Mouse (Mus musculus): ENCODE results near the gene Ankrd13a. TPM values are rescaled to one million over a fixed set of nuclear protein-coding genes. Genes with fewer than 3 reads are reported as not detected.
"Not testable (repeated sequence)": the region's sequence is repeated elsewhere in the genome, so short reads cannot be mapped to it uniquely, and the experiment has no call there.

Ankrd13a gene
- polyA plus RNA-seq, 1 experiment from 2014 or later = 47.0 TPM

DNA sequence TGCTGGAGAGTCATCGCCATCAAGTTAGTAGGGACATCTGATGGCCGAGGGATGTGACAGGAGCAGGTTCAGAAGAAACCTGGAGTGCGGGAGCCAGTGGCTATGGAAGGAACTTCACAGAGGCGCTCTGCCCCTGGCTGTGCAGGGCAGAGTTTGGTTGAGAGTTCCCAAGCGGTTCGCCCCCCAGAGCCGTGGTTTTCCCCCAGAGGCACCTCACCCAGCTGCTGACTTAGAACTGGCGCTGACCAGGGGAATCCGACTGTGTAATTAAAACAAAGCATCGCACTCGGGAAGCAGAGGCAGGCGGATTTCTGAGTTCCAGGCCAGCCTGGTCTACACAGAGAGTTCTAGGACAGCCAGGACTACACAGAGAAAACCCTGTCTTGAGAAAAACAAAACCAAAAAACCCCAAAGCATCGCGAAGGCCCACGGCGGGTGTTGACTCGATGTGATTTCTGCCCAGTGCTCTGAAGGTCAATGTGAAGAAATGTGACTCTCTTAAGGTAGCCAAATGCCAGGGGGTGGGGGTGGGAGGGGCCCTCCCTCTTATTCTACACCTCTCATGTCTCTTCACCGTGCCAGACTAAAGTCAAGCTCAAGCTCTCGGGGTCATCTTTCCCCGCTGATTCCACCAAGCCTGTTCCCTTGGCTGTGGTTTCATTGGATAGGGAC, 77.2 kb downstream of the Ankrd13a start:
- WGBS = 83% methylated on average over 20 of the region's 20 CpGs
- no peak for ATAC-seq (ENCODE audit: insufficient number of reproducible peaks, low FRiP score, low TSS enrichment, low read depth)

DNA sequence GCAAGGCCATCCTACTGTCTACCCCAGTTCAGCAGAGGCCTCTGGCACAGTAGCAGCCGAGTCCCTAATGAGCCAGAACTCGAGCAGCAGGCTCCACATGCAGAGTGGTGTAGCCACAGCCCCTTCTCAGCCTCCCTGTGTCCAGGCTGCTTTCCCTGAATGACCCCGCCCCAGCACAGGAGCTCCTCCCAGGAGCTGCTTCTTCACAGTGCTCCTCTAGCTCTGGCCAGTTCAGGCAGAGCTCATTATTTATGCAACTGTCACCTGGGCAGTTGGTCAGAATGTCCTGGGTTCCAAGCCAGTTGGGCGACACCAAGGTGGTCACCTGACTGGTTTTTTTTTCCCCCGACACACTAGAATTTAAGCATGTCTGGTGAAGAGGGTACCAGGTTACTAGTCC, 78.9 kb downstream of the Ankrd13a start, which contains the start of gene 4930519G04Rik:
Gene 4930519G04Rik, plus strand, starts transcription at position 301 of the 400 bp plus-strand sequence.
- not testable (repeated sequence) for H3K4me1 ChIP-seq; H3K9ac ChIP-seq; H3K27ac ChIP-seq; H3K4me2 ChIP-seq; H3K9me3 ChIP-seq; H3K4me3 ChIP-seq; H3K27me3 ChIP-seq; ATAC-seq (ENCODE audit: insufficient number of reproducible peaks, low FRiP score, low TSS enrichment, low read depth); H3K36me3 ChIP-seq
- 61% methylated on average over 4 of the region's 5 CpGs for WGBS

More for the DNA sequence above, 77.2 kb downstream of the Ankrd13a start:
- Histone ChIP-seq H3K4me2 (no peak overlapping the region), H3K4me1 (no peaks in the 10 kb centered on the region), H3K27me3 (0 out of 2 replicates have a peak, but pooled peaks cover 2% of the 10 kb centered on the region), H3K9me3 (no peaks in the 10 kb centered on the region), H3K4me3 (no peak overlapping the region), H3K27ac (no peak overlapping the region), H3K36me3 (no peaks in the 10 kb centered on the region), H3K9ac (no peak overlapping the region)

Small RNAs within 50 kb of the gene (microRNA-seq; reads per million reads assigned to microRNA genes)
- gene Mir6240 = 6.3 reads per million, percentile 19 among the genes with 10 or more reads in this experiment

Other genes with a start within 250 kb of the Ankrd13a start
- gene Fam222a, start 206.7 kb upstream of the Ankrd13a start, polyA plus RNA-seq (2015; fragmentation: Nextera tagmentation; extraction: Ambion mirVana) = 0.46 and 0.63 TPM in 2 replicates
- gene Trpv4, start 116.3 kb upstream of the Ankrd13a start, polyA plus RNA-seq (2015; fragmentation: Nextera tagmentation; extraction: Ambion mirVana) = 14.8 and 16.2 TPM in 2 replicates
- gene Gltp, start 83.7 kb upstream of the Ankrd13a start, polyA plus RNA-seq (2015; fragmentation: Nextera tagmentation; extraction: Ambion mirVana) = 688 and 696 TPM in 2 replicates
- 12.8 and 15.1 TPM in 2 replicates for gene Tchp, start 66.9 kb upstream of the Ankrd13a start, polyA plus RNA-seq (2015; fragmentation: Nextera tagmentation; extraction: Ambion mirVana)
- gene Git2, start 840 bp downstream of the Ankrd13a start, polyA plus RNA-seq (2015; fragmentation: Nextera tagmentation; extraction: Ambion mirVana) = 44.9 and 47.8 TPM in 2 replicates
- 73.5 and 76.4 TPM in 2 replicates for gene 1500011B03Rik, start 48.8 kb downstream of the Ankrd13a start, polyA plus RNA-seq (2015; fragmentation: Nextera tagmentation; extraction: Ambion mirVana)
- gene 4930519G04Rik, start 79.0 kb downstream of the Ankrd13a start, polyA plus RNA-seq (2015; fragmentation: Nextera tagmentation; extraction: Ambion mirVana) = not detected in 2 replicates
- 0.05 and 0.07 TPM in 2 replicates for gene Gm9936, start 84.0 kb downstream of the Ankrd13a start, polyA plus RNA-seq (2015; fragmentation: Nextera tagmentation; extraction: Ambion mirVana)
- gene Oasl2, start 122.3 kb downstream of the Ankrd13a start, polyA plus RNA-seq (2015; fragmentation: Nextera tagmentation; extraction: Ambion mirVana) = 2.6 and 3.2 TPM in 2 replicates
- 0.66 and 1.1 TPM in 2 replicates for gene Oasl1, start 148.6 kb downstream of the Ankrd13a start, polyA plus RNA-seq (2015; fragmentation: Nextera tagmentation; extraction: Ambion mirVana)
- 58.8 and 63.3 TPM in 2 replicates for gene 2210016L21Rik, start 167.5 kb downstream of the Ankrd13a start, polyA plus RNA-seq (2015; fragmentation: Nextera tagmentation; extraction: Ambion mirVana)
- gene Hnf1a, start 196.4 kb downstream of the Ankrd13a start, polyA plus RNA-seq (2015; fragmentation: Nextera tagmentation; extraction: Ambion mirVana) = not detected in 2 replicates
- gene Sppl3, start 236.5 kb downstream of the Ankrd13a start, polyA plus RNA-seq (2015; fragmentation: Nextera tagmentation; extraction: Ambion mirVana) = 18.6 and 19.9 TPM in 2 replicates

Measured in limb, embryonic 15.5 days (tissue).